Mouse (Mus musculus) kidney, postnatal 0 days (tissue): Measurements from ENCODE around the gene Ttc23. TPM values are rescaled to one million over a fixed set of nuclear protein-coding genes. Genes with fewer than 3 reads are reported as not detected.

ENCODE experiments used
- ATAC-seq: fragments of 200-750 bp; cut with Nextera tagmentation; replicated peaks from 2 replicates; pipeline ENCODE4 v1.8.0; 2017; ENCODE audit warnings: low read depth, moderate number of reproducible peaks, moderate TSS enrichment, moderate library complexity; ENCODE audit not compliant: low FRiP score
- DNase-seq: peaks from one replicate; pipeline ENCODE4 v3.0.0-alpha.2; 2016; ENCODE audit warnings: low spot score
- H3K27ac ChIP-seq: fragments of 300-500 bp; sonication (generic); 2 replicates; pipeline ENCODE4 v1.5.1; 2014; ENCODE audit warnings: mild to moderate bottlenecking
- H3K27me3 ChIP-seq: fragments of 300-500 bp; sonication (generic); 2 replicates; pipeline ENCODE4 v1.6.1; 2014; ENCODE audit warnings: low read length, mixed read lengths; ENCODE audit not compliant: insufficient read depth
- H3K36me3 ChIP-seq: fragments of 300-500 bp; sonication (generic); 2 replicates; pipeline ENCODE4 v1.6.1; 2014; ENCODE audit warnings: low read length, mixed read lengths; ENCODE audit not compliant: insufficient read depth
- H3K4me1 ChIP-seq: fragments of 300-500 bp; sonication (generic); replicated peaks from 2 replicates; pipeline ENCODE4 v1.6.1; 2014; ENCODE audit warnings: antibody characterized with exemption, low read length, mixed read lengths; ENCODE audit not compliant: insufficient read depth
- H3K4me2 ChIP-seq: fragments of 300-500 bp; sonication (generic); 2 replicates; pipeline ENCODE4 v1.6.1; 2014; ENCODE audit warnings: mild to moderate bottlenecking, low read length, moderate library complexity, mixed read lengths
- H3K4me3 ChIP-seq: fragments of 300-500 bp; sonication (generic); replicated peaks from 2 replicates; pipeline ENCODE4 v1.5.1; 2014; ENCODE audit warnings: low read depth, low read length
- H3K9ac ChIP-seq: fragments of 300-500 bp; sonication (generic); 2 replicates; pipeline ENCODE4 v1.6.1; 2014; ENCODE audit warnings: low read depth, low read length
- H3K9me3 ChIP-seq: fragments of 300-500 bp; sonication (generic); replicated peaks from 2 replicates; pipeline ENCODE4 v1.6.1; 2016; ENCODE audit warnings: low read length, inconsistent platforms, mixed read lengths
- CTCF ChIP-seq: IDR thresholded peaks from 2 replicates; pipeline ENCODE4 v1.5.1; 2016; ENCODE audit warnings: antibody characterized with exemption, low read depth, mild to moderate bottlenecking, moderate library complexity
- WGBS: fragments of 180-500 bp; shearing (Covaris S2); extraction: QIAGEN DNeasy Blood & Tissue Kit; methylation state at CpG from one replicate; pipeline ENCODE4 v1.1.7; 2014; 5-methylcytosine and 5-hydroxymethylcytosine counted together
- polyA plus RNA-seq: library from polyadenylated mRNA; unstranded; fragments of >200 nt; fragmentation: Nextera tagmentation; extraction: Ambion mirVana; gene quantifications from 2 replicates; pipeline ENCODE4 v1.2.1, GENCODE M21; 2015

The Ttc23 gene
- polyA plus RNA-seq, 1 experiment from 2014 or later = 25.6 TPM

GRCm38 (mm10) chr7:67732276-67732675, 85.1 kb downstream of the Ttc23 start:
- WGBS = 48% methylated on average over 4 of the region's 4 CpGs
- Histone ChIP-seq H3K9ac (no peak overlapping the region), H3K27ac (no peak overlapping the region), H3K9me3 (no peaks in the 10 kb centered on the region), H3K4me3 (no peak overlapping the region), H3K27me3 (no peaks in the 10 kb centered on the region), H3K4me2 (no peak overlapping the region), H3K36me3 (peaks cover 10% of the 10 kb centered on the region; the same call in 1 of the 2 replicates), H3K4me1 (no peaks in the 10 kb centered on the region; the same call in 1 of the 2 replicates)
- DNase-seq (peak; percentile 24), ATAC-seq (no peak)
- no peak for TF ChIP-seq CTCF

- Histone ChIP-seq H3K9ac (no peak overlapping the region), H3K27me3 (no peaks in the 10 kb centered on the region), H3K27ac (no peak overlapping the region), H3K36me3 (no peaks in the 10 kb centered on the region), H3K4me3 (no peak overlapping the region), H3K4me2 (no peak overlapping the region), H3K9me3 (no peaks in the 10 kb centered on the region), H3K4me1 (no peaks in the 10 kb centered on the region)
- DNase-seq (no peak), ATAC-seq (no peak)
- WGBS = 75% methylated on average over 4 of the region's 4 CpGs
- TF ChIP-seq CTCF = no peak
Measured at GRCm38 (mm10) chr7:67740382-67740781, 93.2 kb downstream of the Ttc23 start.

- Histone ChIP-seq H3K9me3 (no peaks in the 10 kb centered on the region), H3K4me2 (no peak overlapping the region), H3K27ac (no peak overlapping the region), H3K27me3 (no peaks in the 10 kb centered on the region), H3K36me3 (no peaks in the 10 kb centered on the region), H3K4me1 (no peaks in the 10 kb centered on the region), H3K9ac (no peak overlapping the region), H3K4me3 (no peak overlapping the region)
- 50% methylated on average over 5 of the region's 5 CpGs for WGBS
- DNase-seq (no peak), ATAC-seq (no peak)
- no peak for TF ChIP-seq CTCF
Measured at GRCm38 (mm10) chr7:67740796-67741195, 93.6 kb downstream of the Ttc23 start.

- DNase-seq = no peak
- H3K4me2 ChIP-seq = no peak overlapping the region
- H3K9me3 ChIP-seq = no peaks in the 10 kb centered on the region
- H3K27ac ChIP-seq = no peak overlapping the region
- H3K27me3 ChIP-seq = no peaks in the 10 kb centered on the region
- H3K9ac ChIP-seq = no peak overlapping the region
- no peaks in the 10 kb centered on the region for H3K36me3 ChIP-seq
- TF ChIP-seq CTCF = no peak
- H3K4me1 ChIP-seq = no peaks in the 10 kb centered on the region
- no peak overlapping the region for H3K4me3 ChIP-seq
- WGBS = 72% methylated on average over 7 of the region's 7 CpGs
- ATAC-seq = no peak
Measured at GRCm38 (mm10) chr7:67741706-67742105, 94.5 kb downstream of the Ttc23 start.

GRCm38 (mm10) chr7:67747731-67748305, 100.6 kb downstream of the Ttc23 start:
- 69% methylated on average over 4 of the region's 4 CpGs for WGBS
- Histone ChIP-seq H3K36me3 (no peaks in the 10 kb centered on the region), H3K27ac (no peak overlapping the region), H3K4me2 (no peak overlapping the region), H3K27me3 (no peaks in the 10 kb centered on the region), H3K9me3 (no peaks in the 10 kb centered on the region), H3K4me3 (no peak overlapping the region), H3K9ac (no peak overlapping the region), H3K4me1 (no peaks in the 10 kb centered on the region)
- ATAC-seq (no peak), DNase-seq (no peak)
- TF ChIP-seq CTCF = no peak

- H3K9me3 ChIP-seq = no peaks in the 10 kb centered on the region
- H3K27me3 ChIP-seq = no peaks in the 10 kb centered on the region
- WGBS = 63% methylated on average over 4 of the region's 4 CpGs
- no peak for TF ChIP-seq CTCF
- ATAC-seq (no peak), DNase-seq (no peak)
- H3K4me3 ChIP-seq = no peak overlapping the region
- H3K4me2 ChIP-seq = no peak overlapping the region
- H3K27ac ChIP-seq = no peak overlapping the region
- no peaks in the 10 kb centered on the region for H3K4me1 ChIP-seq
- no peaks in the 10 kb centered on the region for H3K36me3 ChIP-seq
- H3K9ac ChIP-seq = no peak overlapping the region
Measured at GRCm38 (mm10) chr7:67749441-67750239, 102.4 kb downstream of the Ttc23 start.
